Mouse (Mus musculus) bone marrow, adult 2 months (tissue): ENCODE measurements around the gene Ube2d2b.

Experiments used
- CTCF ChIP-seq: fragments of 200-500 bp; IDR thresholded peaks from 2 replicates; pipeline ENCODE4 v1.5.1; 2011; ENCODE audit warnings: low read length, control low read depth; ENCODE audit not compliant: control insufficient read depth, insufficient read depth
- POLR2A ChIP-seq: fragments of 200-500 bp; IDR thresholded peaks from 2 replicates; pipeline ENCODE4 v1.6.1; 2011; ENCODE audit warnings: low read depth, mild to moderate bottlenecking, control low read depth, low read length, borderline replicate concordance; ENCODE audit not compliant: control insufficient read depth

DNA sequence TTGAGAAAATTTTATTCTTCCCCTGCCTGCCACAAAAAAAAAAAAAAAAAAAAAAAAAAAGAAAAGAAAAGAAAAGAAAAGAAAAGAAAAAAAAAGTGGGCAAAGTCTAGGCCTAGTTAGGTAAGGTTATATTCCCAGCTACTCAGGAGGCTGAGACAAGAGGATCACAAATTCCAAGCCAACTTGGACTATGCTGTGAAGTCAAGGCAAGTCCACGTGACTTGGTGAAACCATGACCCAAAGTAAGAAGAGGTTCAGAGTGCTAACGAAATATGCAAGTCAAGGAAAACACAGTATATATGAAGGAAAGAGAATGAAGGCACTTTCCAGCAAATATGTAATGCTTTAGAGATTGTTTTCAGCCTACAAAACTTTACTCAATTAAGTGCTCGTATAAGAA is 37.4 kb upstream of the Ube2d2b start:
- TF ChIP-seq CTCF (no peak), POLR2A (no peak)
